Mouse (Mus musculus): ENCODE measurements around the gene Mas1. TPM values are rescaled to one million over a fixed set of nuclear protein-coding genes. Genes with fewer than 3 reads are reported as not detected.

Gene Mas1
- not detected for polyA plus RNA-seq (2015; fragmentation: Illumina TruSeq; extraction: RNeasy Lipid Tissue Mini Kit (QIAGEN cat#74804); ENCODE audit: insufficient read depth, low read depth, low replicate concordance)

DNA sequence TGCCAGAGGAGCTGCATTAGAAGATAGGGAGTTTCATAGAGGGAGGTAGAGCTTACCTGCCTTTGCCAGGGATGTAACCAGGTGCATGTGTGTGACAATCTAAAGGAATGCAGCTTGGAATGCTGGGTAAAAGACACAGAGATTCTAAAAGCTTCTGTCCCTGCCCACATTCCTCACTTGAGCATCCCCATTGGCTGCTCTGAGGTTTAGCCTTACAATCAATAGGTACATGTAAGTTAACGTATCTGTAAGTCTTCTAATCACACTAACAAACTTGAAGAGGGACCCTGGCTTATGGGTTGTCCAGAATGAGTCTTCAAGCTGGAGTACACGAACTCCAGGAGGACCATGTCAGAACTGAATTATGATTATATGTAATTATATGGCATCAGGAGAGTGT, at the start of gene Mas1:
TSS of gene Mas1 (minus strand) at position 101 of the 400 bp plus-strand sequence.

DNA sequence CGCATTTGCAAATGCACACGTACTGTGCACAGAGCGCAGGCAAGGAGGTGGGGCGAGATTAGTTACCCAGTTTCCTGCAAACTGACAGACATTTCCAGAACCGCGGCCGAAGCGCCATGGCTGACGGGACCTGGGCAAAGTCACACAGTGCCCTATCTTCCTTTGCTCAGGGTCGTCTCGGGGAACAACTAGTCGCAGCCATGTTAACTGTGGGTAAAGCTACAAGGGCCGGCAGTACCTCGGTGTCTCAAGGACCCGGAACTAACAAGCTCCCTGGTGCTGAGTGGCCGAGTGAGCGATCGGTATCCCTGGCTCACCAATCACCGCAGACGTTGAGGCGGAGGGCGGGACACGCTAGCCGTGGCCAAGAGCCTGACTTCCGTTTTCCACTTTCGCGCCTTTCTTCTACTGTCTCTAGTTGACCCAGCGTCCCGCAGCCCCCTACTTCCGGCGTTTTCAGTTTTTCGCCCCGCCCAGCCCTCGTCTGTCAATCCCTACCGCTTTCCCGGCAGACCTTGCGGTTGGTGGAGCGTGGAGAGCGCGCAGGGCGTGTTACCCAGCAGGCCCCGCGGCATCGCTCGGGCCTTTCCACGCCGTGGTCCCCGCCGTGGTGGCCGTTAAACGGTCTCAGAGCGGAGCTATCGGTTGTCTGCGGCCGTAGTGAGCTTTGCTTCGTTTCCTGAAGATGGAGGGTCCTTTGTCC, 48.1 kb upstream of the Mas1 start, which contains the start of gene Mrpl18:
TSS of gene Mrpl18 (minus strand) at position 465 of the 703 bp plus-strand sequence.

GRCm38 (mm10) chr17:12915488-12915880, 47.5 kb upstream of the Mas1 start, which contains the start of gene Tcp1:
Gene Tcp1, plus strand, starts transcription at chr17:12915701.

GRCm38 (mm10) chr17:12909361-12910280, 41.7 kb upstream of the Mas1 start, which contains the start of gene Pnldc1:
Gene Pnldc1, minus strand, starts transcription at chr17:12910230.

DNA sequence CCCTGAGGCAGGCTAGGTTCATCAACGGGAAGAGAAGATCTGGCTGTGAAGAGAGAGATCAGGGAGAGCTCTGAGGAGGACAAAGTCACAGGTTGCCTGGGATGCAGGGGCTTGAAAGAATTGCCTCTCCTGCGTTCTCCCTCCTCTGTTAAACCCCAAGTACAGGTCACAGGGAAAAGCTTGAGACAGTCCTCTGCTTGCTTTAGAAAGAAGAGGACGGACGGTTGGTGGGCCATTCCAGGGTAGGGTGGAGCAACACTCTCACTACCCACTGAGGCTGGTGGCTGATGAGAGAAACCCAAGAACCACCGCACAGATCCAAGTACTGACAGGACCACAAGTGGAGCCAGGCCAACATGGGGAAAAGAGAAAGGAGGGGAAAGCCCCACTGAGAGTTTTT, 7.8 kb upstream of the Mas1 start, which contains the start of gene Mrgprh:
TSS of gene Mrgprh (plus strand) at position 301 of the 400 bp plus-strand sequence.

Other genes starting within 250 kb of the Mas1 start
- gene Slc22a1, start 192.3 kb downstream of the Mas1 start, polyA plus RNA-seq (2015; fragmentation: Illumina TruSeq; extraction: RNeasy Lipid Tissue Mini Kit (QIAGEN cat#74804); ENCODE audit: insufficient read depth, low read depth, low replicate concordance), result not detected
- gene Igf2r, start 98.5 kb downstream of the Mas1 start, polyA plus RNA-seq (2015; fragmentation: Illumina TruSeq; extraction: RNeasy Lipid Tissue Mini Kit (QIAGEN cat#74804); ENCODE audit: insufficient read depth, low read depth, low replicate concordance), result 6.9 TPM
- gene Mrgprh, start 7.9 kb upstream of the Mas1 start, polyA plus RNA-seq (2015; fragmentation: Illumina TruSeq; extraction: RNeasy Lipid Tissue Mini Kit (QIAGEN cat#74804); ENCODE audit: insufficient read depth, low read depth, low replicate concordance), result 0.55 TPM
- not detected for gene Pnldc1, start 42.1 kb upstream of the Mas1 start, polyA plus RNA-seq (2015; fragmentation: Illumina TruSeq; extraction: RNeasy Lipid Tissue Mini Kit (QIAGEN cat#74804); ENCODE audit: insufficient read depth, low read depth, low replicate concordance)
- 42.0 TPM for gene Tcp1, start 47.6 kb upstream of the Mas1 start, polyA plus RNA-seq (2015; fragmentation: Illumina TruSeq; extraction: RNeasy Lipid Tissue Mini Kit (QIAGEN cat#74804); ENCODE audit: insufficient read depth, low read depth, low replicate concordance)
- gene Mrpl18, start 48.2 kb upstream of the Mas1 start, polyA plus RNA-seq (2015; fragmentation: Illumina TruSeq; extraction: RNeasy Lipid Tissue Mini Kit (QIAGEN cat#74804); ENCODE audit: insufficient read depth, low read depth, low replicate concordance), result 9.9 TPM
- not detected for gene Acat3, start 72.5 kb upstream of the Mas1 start, polyA plus RNA-seq (2015; fragmentation: Illumina TruSeq; extraction: RNeasy Lipid Tissue Mini Kit (QIAGEN cat#74804); ENCODE audit: insufficient read depth, low read depth, low replicate concordance)
- 2.1 TPM for gene Acat2, start 92.6 kb upstream of the Mas1 start, polyA plus RNA-seq (2015; fragmentation: Illumina TruSeq; extraction: RNeasy Lipid Tissue Mini Kit (QIAGEN cat#74804); ENCODE audit: insufficient read depth, low read depth, low replicate concordance)
- 16.4 TPM for gene Wtap, start 126.0 kb upstream of the Mas1 start, polyA plus RNA-seq (2015; fragmentation: Illumina TruSeq; extraction: RNeasy Lipid Tissue Mini Kit (QIAGEN cat#74804); ENCODE audit: insufficient read depth, low read depth, low replicate concordance)
- gene Sod2, start 138.7 kb upstream of the Mas1 start, polyA plus RNA-seq (2015; fragmentation: Illumina TruSeq; extraction: RNeasy Lipid Tissue Mini Kit (QIAGEN cat#74804); ENCODE audit: insufficient read depth, low read depth, low replicate concordance), result 18.4 TPM
- not detected for gene Gpr31b, start 184.2 kb upstream of the Mas1 start, polyA plus RNA-seq (2015; fragmentation: Illumina TruSeq; extraction: RNeasy Lipid Tissue Mini Kit (QIAGEN cat#74804); ENCODE audit: insufficient read depth, low read depth, low replicate concordance)
- gene Tcp10b, start 193.0 kb upstream of the Mas1 start, polyA plus RNA-seq (2015; fragmentation: Illumina TruSeq; extraction: RNeasy Lipid Tissue Mini Kit (QIAGEN cat#74804); ENCODE audit: insufficient read depth, low read depth, low replicate concordance), result 0.76 TPM

Data from pancreas, adult 10 weeks (tissue).